Mouse (Mus musculus) liver, embryonic 18 days (tissue): Measurements from ENCODE around the gene Tank. TPM values are rescaled to one million over a fixed set of nuclear protein-coding genes. Genes with fewer than 3 reads are reported as not detected.

ENCODE experiments used
- polyA plus RNA-seq: library from polyadenylated mRNA; depleted of rRNA; stranded (reverse); fragments of >200 nt; gene quantifications from 2 replicates; pipeline ENCODE4 v1.2.3, GENCODE M21; 2012; rRNA removed

Tank gene
- polyA plus RNA-seq, result 12.0 and 12.4 TPM in 2 replicates

DNA sequence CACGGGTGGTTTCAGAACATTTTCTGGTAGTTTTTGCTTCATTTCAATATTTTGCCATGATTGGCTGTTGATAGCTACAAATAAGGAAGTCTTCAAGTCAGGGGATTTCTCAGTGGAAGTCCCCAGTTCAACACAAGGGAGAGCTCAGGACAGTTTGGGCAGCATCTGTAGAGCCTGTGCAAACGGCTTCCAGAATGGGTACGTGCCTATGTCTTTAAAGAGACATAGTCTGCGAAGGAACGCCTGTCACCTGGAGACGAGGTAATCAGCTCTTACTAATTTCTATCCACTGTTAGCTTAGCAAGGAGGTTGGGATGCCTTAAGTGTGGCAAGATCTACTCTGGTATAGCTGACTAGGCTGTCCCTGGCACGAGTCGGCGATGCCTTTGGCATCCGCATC lies at the start of gene Tank:
Gene Tank (plus strand): TSS at position 153 of the 400 bp plus-strand sequence.

Other genes with a start within 250 kb of the Tank start
- gene Psmd14, start 133.1 kb downstream of the Tank start, polyA plus RNA-seq, result 31.1 and 32.6 TPM in 2 replicates
- 0.01 TPM in 1 of 2 replicates, not detected in the other for gene Tbr1, start 224.3 kb downstream of the Tank start, polyA plus RNA-seq